Mouse (Mus musculus) myocyte (in vitro differentiated cells): ENCODE results near the gene Phospho2.
"Not testable (repeated sequence)": the region's sequence is repeated elsewhere in the genome, so short reads cannot be mapped to it uniquely, and the experiment has no call there.

ENCODE experiments used
- CEBPB ChIP-seq: IDR thresholded peaks from 2 replicates; pipeline ENCODE4 v1.6.1; 2011; ENCODE audit warnings: mild to moderate bottlenecking, moderate library complexity; ENCODE audit not compliant: poor library complexity, insufficient read depth, severe bottlenecking
- MAX ChIP-seq: IDR thresholded peaks from one replicate; pipeline ENCODE4 v1.6.1; 2011; ENCODE audit warnings: low read depth, mild to moderate bottlenecking, control low read depth
- POLR2A ChIP-seq: IDR thresholded peaks from one replicate; pipeline ENCODE4 v1.6.1; 2011; ENCODE audit warnings: low read depth, mild to moderate bottlenecking, control low read depth, moderate library complexity; ENCODE audit not compliant: insufficient read length
- TCF12 ChIP-seq: IDR thresholded peaks from one replicate; pipeline ENCODE4 v1.6.1; 2011; ENCODE audit warnings: mild to moderate bottlenecking, control low read depth; ENCODE audit not compliant: poor library complexity, insufficient read depth, severe bottlenecking
- USF1 ChIP-seq: IDR thresholded peaks from one replicate; pipeline ENCODE4 v1.6.1; 2011; ENCODE audit warnings: low read depth, mild to moderate bottlenecking, control low read depth, moderate library complexity

DNA sequence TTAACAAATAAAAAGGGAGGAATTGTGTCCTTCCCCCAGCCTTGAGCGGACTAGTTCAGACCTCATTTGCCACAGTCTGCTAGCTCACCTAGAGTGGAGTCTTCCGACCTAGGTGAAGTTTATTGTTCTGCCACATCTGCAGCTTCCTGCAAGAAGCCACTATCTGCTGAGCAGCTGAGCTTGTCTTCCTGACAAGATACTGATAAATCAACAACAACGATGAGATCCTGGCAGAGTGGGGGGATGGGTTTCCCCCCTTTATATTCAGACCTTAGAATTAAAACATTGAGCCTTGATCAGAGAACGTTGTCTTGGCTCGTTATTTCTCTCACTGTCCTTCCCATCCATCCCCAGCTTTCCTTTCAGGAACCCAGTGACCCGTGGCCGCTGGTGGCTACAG lies 21.9 kb downstream of the Phospho2 start:
- not testable (repeated sequence) for TF ChIP-seq POLR2A, CEBPB, TCF12, MAX, USF1
